Comparison of ENCODE assay signal across 9 mouse cellular contexts in the genomic region with DNA sequence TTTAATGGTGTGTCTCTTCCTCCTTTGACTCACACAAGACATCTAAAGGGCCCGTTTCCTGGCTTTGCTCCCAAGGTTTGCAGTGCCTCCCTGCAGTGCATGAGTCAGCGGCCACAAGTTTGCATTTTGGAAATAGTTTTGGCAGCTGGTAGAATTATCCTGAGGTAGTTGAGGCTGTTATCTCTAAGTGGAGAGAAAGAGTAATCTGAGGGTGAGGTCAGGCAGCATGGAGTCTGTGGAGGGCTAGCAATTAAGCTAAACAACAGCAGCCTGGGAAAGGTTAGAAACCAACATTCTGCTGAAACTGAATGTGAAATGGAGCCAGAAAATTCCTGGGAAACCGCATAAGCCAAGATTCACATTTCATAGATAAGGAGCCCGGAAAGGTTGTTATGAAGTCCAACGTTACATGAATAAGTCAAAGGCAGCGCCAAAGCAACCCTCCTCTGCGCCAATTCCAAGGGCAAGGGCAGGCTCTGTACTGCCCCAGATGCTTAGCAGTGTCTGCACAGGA.
DNase-seq lines count a peak whose midpoint lies in the region; ATAC-seq and TF ChIP-seq lines count a peak whose summit lies in the region.
"Had no signal": no experiment of that assay in that cellular context is flagged by ENCODE, and none has a peak within 500 bp of the region (broad histone marks: within the 10 kb centered on the region; RNA-seq: fewer than 3 reads in every experiment).

No protein-coding gene starts in this region.

- no peak for ATAC-seq in cerebellum, adult (ENCODE audit: insufficient number of reproducible peaks, low FRiP score, low TSS enrichment)
- ATAC-seq in megakaryocyte-erythroid progenitor cell, adult 5-6 weeks (replicated peaks; ENCODE audit: low FRiP score, low TSS enrichment, poor library complexity, severe bottlenecking) = no peak

- peak; percentile 8 to 12 for DNase-seq in left cerebral cortex, adult 2 months (ENCODE audit: extremely low spot score in 1 of 2, low spot score in 2 of 2)
- DNase-seq in left cerebral cortex, postnatal 4 days = no peak
- DNase-seq in adrenal gland, postnatal 14 days = peak; percentile 92
- DNase-seq in heart, postnatal 14 days = peak; percentile 57 to 65
- DNase-seq in skeletal muscle tissue, adult 2 months (ENCODE audit: low read depth, low spot score) = peak; percentile 29
- no peak for DNase-seq in spleen, adult 18-20 months

- intact Hi-C loops in left cerebral cortex, adult 2 months (cut with DNase I) = no loop called here
- intact Hi-C loops in left cerebral cortex, postnatal 4 days (cut with DNase I) = no loop called here
- intact Hi-C loops in heart, postnatal 14 days (cut with DNase I) = loop anchor here (10.0 kb wide), 1 partner anchor 71 kb away; no protein-coding TSS in a partner anchor

- no peak overlapping the region for H3K27ac ChIP-seq in left cerebral cortex, adult 2 months

- H3K4me3 ChIP-seq in left cerebral cortex, adult 2 months = no peak overlapping the region
- H3K4me3 ChIP-seq: megakaryocyte, embryonic 14.5 days had no signal

- no peak for TF ChIP-seq CTCF in left cerebral cortex, adult 2 months (IDR thresholded peaks at IDR 0.05)

Comparison
In these comparisons a context has a peak if more than half of its experiments do, and no peak if none do; other contexts are left out.
1. DNase-seq: peak in left cerebral cortex, adult 2 months (2 of 2), adrenal gland, postnatal 14 days (single experiment), heart, postnatal 14 days (2 of 2) and skeletal muscle tissue, adult 2 months (single experiment); none in left cerebral cortex, postnatal 4 days (single experiment) and spleen, adult 18-20 months (0 of 2).